Mouse (Mus musculus) stomach, embryonic 15.5 days (tissue): Measurements from ENCODE around the gene Wnt5b. TPM values are rescaled to one million over a fixed set of nuclear protein-coding genes. Genes with fewer than 3 reads are reported as not detected.
"Not testable (repeated sequence)": the region's sequence is repeated elsewhere in the genome, so short reads cannot be mapped to it uniquely, and the experiment has no call there.

Source experiments
- ATAC-seq: fragments of 200-750 bp; cut with Nextera tagmentation; 2 replicates; pipeline ENCODE4 v1.8.0; 2017; ENCODE audit warnings: low read depth, moderate number of reproducible peaks, moderate TSS enrichment; ENCODE audit not compliant: insufficient read depth, low FRiP score
- H3K27ac ChIP-seq: fragments of 300-500 bp; sonication (generic); 2 replicates; pipeline ENCODE4 v1.5.1; 2015; ENCODE audit warnings: mild to moderate bottlenecking, inconsistent platforms
- H3K27me3 ChIP-seq: fragments of 300-500 bp; sonication (generic); replicated peaks from 2 replicates; pipeline ENCODE4 v1.6.1; 2015; ENCODE audit warnings: inconsistent platforms
- H3K36me3 ChIP-seq: fragments of 300-500 bp; sonication (generic); 2 replicates; pipeline ENCODE4 v1.6.1; 2015; ENCODE audit warnings: inconsistent platforms
- H3K4me1 ChIP-seq: fragments of 300-500 bp; sonication (generic); 2 replicates; pipeline ENCODE4 v1.6.1; 2015; ENCODE audit warnings: inconsistent platforms
- H3K4me2 ChIP-seq: fragments of 300-500 bp; sonication (generic); 2 replicates; pipeline ENCODE4 v1.6.1; 2015; ENCODE audit warnings: mild to moderate bottlenecking, inconsistent platforms
- H3K4me3 ChIP-seq: fragments of 300-500 bp; sonication (generic); replicated peaks from 2 replicates; pipeline ENCODE4 v1.5.1; 2015; ENCODE audit warnings: inconsistent platforms
- H3K9ac ChIP-seq: fragments of 300-500 bp; sonication (generic); 2 replicates; pipeline ENCODE4 v1.6.1; 2015; ENCODE audit warnings: inconsistent platforms
- H3K9me3 ChIP-seq: fragments of 300-500 bp; sonication (generic); 2 replicates; pipeline ENCODE4 v1.6.1; 2016; ENCODE audit warnings: inconsistent platforms
- WGBS: fragments of 180-500 bp; shearing (Covaris S2); methylation state at CpG from one replicate; pipeline ENCODE4 v1.1.7; 2015; 5-methylcytosine and 5-hydroxymethylcytosine counted together
- polyA plus RNA-seq: library from polyadenylated mRNA; unstranded; fragments of >200 nt; fragmentation: Nextera tagmentation; extraction: Ambion mirVana; gene quantifications from 2 replicates; pipeline ENCODE4 v1.2.1, GENCODE M21; 2015

Wnt5b gene
- polyA plus RNA-seq, 1 experiment from 2014 or later, result 10.4 TPM

DNA sequence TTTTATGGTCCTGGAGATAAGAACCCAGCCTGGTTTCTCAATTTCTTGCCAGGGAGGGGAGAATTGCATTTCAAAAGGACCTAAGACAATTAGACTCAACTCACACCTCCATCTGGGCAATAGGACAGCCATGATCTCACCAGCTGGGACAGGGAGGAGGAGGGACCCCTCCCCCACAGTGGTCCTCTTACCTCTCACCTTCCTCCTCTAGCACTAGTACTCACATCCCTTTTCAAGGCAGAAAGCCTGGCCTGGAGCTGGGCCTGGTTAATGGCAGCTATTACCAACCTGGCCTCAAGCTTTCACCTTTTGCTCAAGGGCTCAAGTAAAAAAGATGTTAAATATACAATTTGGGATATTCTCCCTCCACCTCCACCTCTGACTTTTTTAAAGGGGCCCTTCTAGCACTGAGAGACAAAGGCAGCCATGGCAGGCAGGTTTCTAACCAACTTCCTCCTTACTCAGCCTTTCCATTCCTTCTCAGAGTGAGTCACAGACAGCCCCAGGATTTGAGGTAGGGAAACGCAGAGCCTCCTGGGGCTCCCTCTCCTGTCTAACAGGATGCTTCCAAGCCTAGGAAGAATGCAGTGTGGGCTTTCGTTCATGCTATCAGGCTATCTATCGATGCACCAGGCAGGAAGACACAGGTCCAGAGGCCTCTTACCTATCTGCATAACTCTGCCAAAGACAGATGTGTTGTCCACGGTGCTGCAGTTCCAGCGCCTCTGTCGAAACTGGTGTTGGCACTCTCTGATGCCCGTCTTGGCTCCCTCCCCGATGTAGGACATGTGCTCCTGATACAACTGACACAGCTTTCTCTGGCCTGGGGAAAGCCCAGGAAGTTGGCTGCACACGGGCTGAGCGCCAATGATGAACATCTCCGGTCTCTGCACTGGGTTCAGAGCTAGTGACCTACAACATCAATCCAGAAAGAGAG, 98.2 kb downstream of the Wnt5b start:
- H3K9me3 ChIP-seq, result no peaks in the 10 kb centered on the region
- no peak overlapping the region for H3K4me2 ChIP-seq
- no peak overlapping the region for H3K27ac ChIP-seq
- H3K4me3 ChIP-seq, result no peak overlapping the region
- H3K9ac ChIP-seq, result no peak overlapping the region
- ATAC-seq, result no peak
- H3K4me1 ChIP-seq, result peaks cover 16% of the 10 kb centered on the region; the same call in 1 of the 2 replicates
- H3K36me3 ChIP-seq, result no peaks in the 10 kb centered on the region
- no peaks in the 10 kb centered on the region for H3K27me3 ChIP-seq
- WGBS, result 69% methylated on average over 11 of the region's 11 CpGs

DNA sequence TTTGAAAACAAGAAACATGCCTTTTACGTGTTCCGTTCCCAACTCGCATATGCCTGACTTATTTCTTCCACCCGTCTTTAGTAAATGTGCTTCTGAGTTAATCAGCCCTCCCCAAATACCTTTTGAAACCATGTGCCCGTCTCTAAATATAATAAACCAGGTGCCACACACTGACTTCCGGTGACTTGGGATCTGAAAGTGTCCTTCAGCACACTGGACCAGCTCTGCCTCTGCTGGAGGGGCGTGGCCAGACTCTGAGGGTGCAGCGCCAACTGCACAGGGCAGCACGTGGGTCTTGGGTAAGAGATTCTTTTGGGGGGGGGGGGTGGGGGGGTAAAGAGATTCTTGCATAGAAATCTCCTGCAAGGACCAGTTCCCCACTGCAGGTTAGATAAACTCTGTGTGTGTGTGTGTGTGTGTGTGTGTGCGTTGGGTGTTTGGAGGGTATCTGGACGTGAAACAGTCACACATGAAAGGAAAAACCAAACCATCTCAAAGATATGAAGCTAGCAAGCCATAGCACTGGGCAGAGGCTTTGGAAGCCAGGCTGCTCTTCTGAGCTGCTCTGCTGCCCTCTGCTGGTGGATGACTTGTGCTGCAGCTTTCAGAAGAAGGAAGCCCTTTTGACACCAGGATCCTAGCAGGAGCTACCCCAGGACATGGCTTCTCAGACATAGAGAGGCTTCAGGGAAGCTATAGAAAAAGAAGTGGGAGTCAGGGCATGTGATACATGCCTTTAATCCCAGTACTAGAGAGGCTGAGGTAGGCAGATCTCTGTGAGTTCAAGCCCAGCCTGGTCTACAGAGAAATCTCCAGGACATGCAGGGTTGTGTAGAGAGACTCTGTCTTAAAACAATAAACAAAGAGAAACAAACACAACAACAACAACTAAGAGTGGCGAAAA, 100.2 kb downstream of the Wnt5b start:
- no peak overlapping the region; the same call in 1 of the 2 replicates for H3K4me3 ChIP-seq
- H3K27ac ChIP-seq, result peak overlapping the region; percentile 9; the same call in 1 of the 2 replicates
- no peaks in the 10 kb centered on the region for H3K36me3 ChIP-seq
- peaks cover 12% of the 10 kb centered on the region; the same call in 1 of the 2 replicates for H3K4me1 ChIP-seq
- no peaks in the 10 kb centered on the region for H3K9me3 ChIP-seq
- H3K4me2 ChIP-seq, result peak overlapping the region; percentile 43
- H3K27me3 ChIP-seq, result no peaks in the 10 kb centered on the region
- peak; percentile 54 for ATAC-seq
- WGBS, result 27% methylated on average over 12 of the region's 12 CpGs
- no peak overlapping the region for H3K9ac ChIP-seq

- not testable (repeated sequence) for H3K27me3 ChIP-seq, H3K36me3 ChIP-seq, H3K9me3 ChIP-seq, H3K4me1 ChIP-seq, H3K4me3 ChIP-seq, ATAC-seq, H3K9ac ChIP-seq, H3K4me2 ChIP-seq, H3K27ac ChIP-seq
- 81% methylated on average over 5 of the region's 5 CpGs for WGBS
Observed at GRCm38 (mm10) chr6:119442729-119443128, 101.4 kb downstream of the Wnt5b start.

DNA sequence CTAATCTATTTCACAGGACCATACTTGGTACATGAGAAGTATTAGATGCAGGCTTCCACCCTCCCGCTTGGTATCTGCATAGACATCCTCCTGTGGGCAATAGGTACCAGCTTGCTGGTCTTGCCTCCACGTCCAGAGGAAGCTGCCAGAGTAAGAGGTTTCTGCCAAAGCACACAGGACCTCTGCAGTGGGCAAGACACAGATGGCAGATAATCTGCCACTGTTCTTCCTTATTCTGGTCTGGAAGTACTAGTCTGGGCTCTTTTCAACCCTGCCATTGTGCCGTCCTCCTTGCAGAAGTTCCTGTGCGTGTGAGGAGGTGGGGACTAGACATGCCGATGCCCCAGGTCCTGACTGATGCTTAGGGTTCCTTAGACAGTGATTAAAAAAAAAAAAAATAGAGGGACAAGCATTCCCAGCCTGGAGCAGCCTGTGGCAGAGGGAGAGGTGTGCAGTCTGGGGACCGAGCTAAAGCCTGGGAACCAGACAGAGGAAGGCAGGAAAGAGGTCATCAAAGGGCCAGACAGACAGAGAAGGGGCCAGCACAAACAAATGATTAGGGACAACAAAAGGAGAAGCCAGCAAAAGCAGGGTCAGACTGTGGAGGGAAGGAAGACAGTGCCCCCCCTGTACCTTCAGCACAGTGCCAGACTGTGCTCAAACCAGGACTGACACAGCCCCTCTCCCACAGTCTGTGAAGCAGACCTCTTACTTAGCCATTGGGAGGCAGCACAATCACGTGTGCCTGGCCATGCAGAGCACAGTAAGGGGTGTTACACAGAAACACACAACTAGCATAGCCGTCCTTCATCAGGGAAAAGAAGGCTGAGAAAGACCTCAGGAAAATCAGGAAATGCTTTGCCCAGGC, 106.0 kb downstream of the Wnt5b start:
- ATAC-seq, result no peak
- Histone ChIP-seq H3K4me1 (no peaks in the 10 kb centered on the region), H3K27me3 (no peaks in the 10 kb centered on the region), H3K4me3 (no peak overlapping the region), H3K9ac (no peak overlapping the region), H3K36me3 (0 out of 2 replicates have a peak, but pooled peaks cover 3% of the 10 kb centered on the region), H3K9me3 (no peaks in the 10 kb centered on the region), H3K4me2 (no peak overlapping the region), H3K27ac (no peak overlapping the region)
- 51% methylated on average over 8 of the region's 8 CpGs for WGBS

DNA sequence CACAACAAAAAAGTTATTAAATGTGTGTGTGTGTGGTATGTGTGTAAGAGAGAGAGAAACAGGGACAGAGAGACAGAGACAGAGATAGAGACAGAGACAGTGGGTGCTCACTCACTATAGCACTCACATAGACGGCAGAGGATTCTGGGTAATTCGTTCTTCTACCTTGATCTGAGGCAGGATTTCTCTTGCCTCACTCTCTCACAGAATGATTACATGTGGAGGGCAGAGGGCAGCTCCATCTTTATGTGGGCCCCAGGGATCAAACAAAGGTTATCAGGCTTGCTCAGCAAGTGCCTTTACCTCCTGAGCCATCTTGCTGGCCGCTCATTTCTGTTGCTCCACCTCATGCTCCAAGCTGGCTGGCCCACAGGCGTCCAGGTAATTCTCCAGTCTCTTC, 109.8 kb downstream of the Wnt5b start:
- Histone ChIP-seq H3K27ac (no peak overlapping the region), H3K9ac (no peak overlapping the region), H3K9me3 (no peaks in the 10 kb centered on the region), H3K4me3 (no peak overlapping the region), H3K27me3 (no peaks in the 10 kb centered on the region), H3K4me2 (no peak overlapping the region), H3K36me3 (0 out of 2 replicates have a peak, but pooled peaks cover 3% of the 10 kb centered on the region), H3K4me1 (no peaks in the 10 kb centered on the region)
- 75% methylated on average over 4 of the region's 4 CpGs for WGBS
- no peak for ATAC-seq

GRCm38 (mm10) chr6:119431751-119432324, 112.3 kb downstream of the Wnt5b start:
- Histone ChIP-seq H3K4me2 (no peak overlapping the region), H3K27ac (no peak overlapping the region), H3K9me3 (no peaks in the 10 kb centered on the region), H3K36me3 (peaks cover 3% of the 10 kb centered on the region; the same call in 1 of the 2 replicates), H3K27me3 (no peaks in the 10 kb centered on the region), H3K4me1 (no peaks in the 10 kb centered on the region), H3K4me3 (no peak overlapping the region), H3K9ac (no peak overlapping the region)
- WGBS, result 71% methylated on average over 6 of the region's 6 CpGs
- no peak for ATAC-seq

GRCm38 (mm10) chr6:119430508-119430907, 113.6 kb downstream of the Wnt5b start:
- 52% methylated on average over 2 of the region's 2 CpGs for WGBS
- Histone ChIP-seq H3K4me2 (no peak overlapping the region), H3K4me1 (no peaks in the 10 kb centered on the region), H3K36me3 (peaks cover 3% of the 10 kb centered on the region; the same call in 1 of the 2 replicates), H3K4me3 (no peak overlapping the region), H3K9ac (no peak overlapping the region), H3K27ac (no peak overlapping the region), H3K9me3 (no peaks in the 10 kb centered on the region), H3K27me3 (no peaks in the 10 kb centered on the region)
- no peak for ATAC-seq

DNA sequence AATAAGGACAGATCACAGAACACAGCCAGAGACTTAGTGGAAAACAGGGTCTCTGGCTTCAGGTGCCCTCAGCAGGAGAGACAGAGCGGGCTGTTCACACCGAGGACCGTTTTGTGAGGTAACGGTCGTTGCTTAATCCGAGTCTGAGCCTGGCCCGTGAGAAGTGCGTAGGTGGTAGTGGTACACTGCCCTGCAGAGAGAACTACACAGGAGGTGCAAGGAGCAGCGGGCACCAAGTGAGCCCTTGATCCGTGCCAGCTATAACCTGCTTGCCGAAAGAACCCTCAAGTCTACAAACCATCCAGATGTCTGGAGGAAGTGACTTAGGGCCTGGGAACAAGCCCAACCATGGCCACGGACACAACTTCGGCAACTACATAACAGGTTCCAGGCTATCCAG, 114.8 kb downstream of the Wnt5b start:
- no peak overlapping the region for H3K4me3 ChIP-seq
- 91% methylated on average over 13 of the region's 13 CpGs for WGBS
- H3K9ac ChIP-seq, result no peak overlapping the region
- peaks cover 3% of the 10 kb centered on the region; the same call in 1 of the 2 replicates for H3K36me3 ChIP-seq
- no peaks in the 10 kb centered on the region for H3K4me1 ChIP-seq
- no peak for ATAC-seq
- no peaks in the 10 kb centered on the region for H3K9me3 ChIP-seq
- no peaks in the 10 kb centered on the region for H3K27me3 ChIP-seq
- H3K4me2 ChIP-seq, result no peak overlapping the region
- H3K27ac ChIP-seq, result no peak overlapping the region

GRCm38 (mm10) chr6:119428611-119429010, 115.5 kb downstream of the Wnt5b start:
- no peaks in the 10 kb centered on the region for H3K9me3 ChIP-seq
- no peak for ATAC-seq
- no peak overlapping the region for H3K27ac ChIP-seq
- WGBS, result 79% methylated on average over 3 of the region's 3 CpGs
- no peak overlapping the region for H3K4me2 ChIP-seq
- no peak overlapping the region for H3K4me3 ChIP-seq
- no peaks in the 10 kb centered on the region for H3K27me3 ChIP-seq
- H3K36me3 ChIP-seq, result peaks cover 3% of the 10 kb centered on the region; the same call in 1 of the 2 replicates
- H3K9ac ChIP-seq, result no peak overlapping the region
- H3K4me1 ChIP-seq, result no peaks in the 10 kb centered on the region

DNA sequence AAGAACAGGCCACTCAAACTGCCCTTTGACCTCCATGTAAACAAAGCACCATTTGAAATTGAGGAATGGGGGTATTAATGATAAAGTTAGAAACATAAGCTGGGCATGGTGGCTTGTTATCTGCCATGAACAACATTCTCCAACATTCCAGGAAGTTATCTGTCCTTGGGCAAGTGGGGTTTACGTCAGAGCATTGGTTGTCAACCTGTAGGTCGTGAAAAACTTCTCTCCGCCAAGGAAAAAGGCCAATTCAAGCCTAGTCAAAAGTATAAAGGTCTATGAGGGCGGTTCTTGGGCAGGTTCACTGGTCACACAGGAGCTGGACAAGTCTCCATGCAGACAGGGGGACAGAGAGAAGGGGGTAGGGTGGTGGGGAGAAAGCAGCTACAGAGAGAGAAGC, 123.1 kb downstream of the Wnt5b start:
- ATAC-seq, result no peak
- H3K36me3 ChIP-seq, result no peaks in the 10 kb centered on the region
- peaks cover 10% of the 10 kb centered on the region; the same call in 1 of the 2 replicates for H3K4me1 ChIP-seq
- peak overlapping the region; percentile 16; the same call in 1 of the 2 replicates for H3K27ac ChIP-seq
- H3K9ac ChIP-seq, result no peak overlapping the region
- WGBS, result 51% methylated on average over 4 of the region's 4 CpGs
- H3K9me3 ChIP-seq, result no peaks in the 10 kb centered on the region
- H3K27me3 ChIP-seq, result no peaks in the 10 kb centered on the region
- H3K4me2 ChIP-seq, result no peak overlapping the region
- H3K4me3 ChIP-seq, result no peak overlapping the region

- Histone ChIP-seq H3K4me2 (no peak overlapping the region), H3K36me3 (no peaks in the 10 kb centered on the region), H3K9me3 (no peaks in the 10 kb centered on the region), H3K27ac (no peak overlapping the region), H3K27me3 (no peaks in the 10 kb centered on the region), H3K4me3 (no peak overlapping the region), H3K9ac (no peak overlapping the region), H3K4me1 (peaks cover 10% of the 10 kb centered on the region; the same call in 1 of the 2 replicates)
- WGBS, result 86% methylated on average over 5 of the region's 5 CpGs
- no peak for ATAC-seq
Observed at GRCm38 (mm10) chr6:119420357-119420756, 123.8 kb downstream of the Wnt5b start.
